Mouse (Mus musculus) monocyte, adult 59 days (primary cell): Measurements from ENCODE around the gene Scgb2b21. TPM values are rescaled to one million over a fixed set of nuclear protein-coding genes. Genes with fewer than 3 reads are reported as not detected.

Source experiments
- total RNA-seq, 2 experiments: library from RNA; stranded (reverse); gene quantifications; one replicate each; pipeline ENCODE4 v1.2.4; 2023

Scgb2b21 gene
- not detected for total RNA-seq

GRCm38 (mm10) chr7:33520358-33520757 is at the start of gene Scgb2b21:
Gene Scgb2b21 (minus strand): TSS chr7:33520458.

Other genes starting within 250 kb of the Scgb2b21 start
- gene Scgb2b19, start 240.1 kb downstream of the Scgb2b21 start, total RNA-seq, result not detected
- not detected for gene Scgb1b19, start 233.2 kb downstream of the Scgb2b21 start, total RNA-seq
- not detected for gene Scgb2b20, start 154.1 kb downstream of the Scgb2b21 start, total RNA-seq
- gene Scgb1b20, start 147.2 kb downstream of the Scgb2b21 start, total RNA-seq, result not detected
- gene Scgb2b24, start 218.9 kb upstream of the Scgb2b21 start, total RNA-seq, result not detected
- gene Scgb1b24, start 223.3 kb upstream of the Scgb2b21 start, total RNA-seq, result not detected